Mouse (Mus musculus) urinary bladder, postnatal 0 days (tissue): ENCODE data around the gene Vmn1r163. TPM values are rescaled to one million over a fixed set of nuclear protein-coding genes. Genes with fewer than 3 reads are reported as not detected.

ENCODE experiments used
- polyA plus RNA-seq: library from polyadenylated mRNA; unstranded; fragments of >200 nt; fragmentation: Nextera tagmentation; extraction: Ambion mirVana; gene quantifications from 2 replicates; pipeline ENCODE4 v1.2.1, GENCODE M21; 2015

Gene Vmn1r163
- not detected in 2 replicates for polyA plus RNA-seq

GRCm38 (mm10) chr7:23055240-23055639 is at the start of gene Vmn1r163:
TSS of gene Vmn1r163 (plus strand) at chr7:23055540.

DNA sequence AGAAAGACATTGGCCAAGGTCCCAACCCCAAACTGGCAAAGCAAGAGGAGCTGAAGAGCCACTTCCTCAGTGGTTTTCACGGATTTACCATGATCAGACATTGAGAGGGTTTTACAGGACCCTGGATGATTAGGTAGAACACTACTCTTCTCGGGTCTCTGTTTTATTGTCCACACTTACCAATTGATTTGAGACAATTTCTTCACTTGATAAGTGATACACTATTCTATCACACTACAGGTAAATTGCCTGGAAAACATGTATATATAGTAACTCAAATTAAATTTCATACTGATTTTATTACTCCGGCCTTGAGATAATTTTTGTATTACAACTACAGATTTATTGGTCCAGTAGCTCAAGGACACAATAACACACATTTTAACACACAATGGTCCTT is 35.5 kb upstream of the Vmn1r163 start, which contains the start of gene Gm4216:
Gm4216 (minus strand) TSS at position 101 of the 400 bp plus-strand sequence.

DNA sequence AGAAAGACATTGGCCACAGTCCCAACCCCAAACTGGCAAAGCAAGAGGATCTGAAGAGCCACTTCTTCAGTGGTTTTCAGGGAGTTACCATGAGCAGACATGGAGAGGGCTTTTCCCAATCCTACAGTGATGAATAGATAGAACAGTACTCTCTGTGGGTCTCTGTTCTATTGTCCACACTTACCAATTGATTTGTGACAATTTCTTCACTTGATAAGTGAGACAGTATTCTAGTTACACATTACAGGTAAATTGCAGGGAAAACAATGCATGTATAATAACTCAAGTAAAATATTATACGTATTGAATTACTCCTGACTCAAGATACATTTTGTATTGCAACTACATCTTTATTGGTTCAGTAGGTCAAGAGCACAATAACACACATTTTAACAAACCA is 12.0 kb downstream of the Vmn1r163 start, which contains the start of gene Gm8720:
Gm8720 (minus strand) TSS at position 101 of the 400 bp plus-strand sequence.

Other genes starting within 250 kb of the Vmn1r163 start
- not detected in 2 replicates for gene Vmn1r159, start 211.9 kb upstream of the Vmn1r163 start, polyA plus RNA-seq
- not detected in 2 replicates for gene Vmn1r160, start 184.3 kb upstream of the Vmn1r163 start, polyA plus RNA-seq
- not detected in 2 replicates for gene Gm4214, start 70.9 kb upstream of the Vmn1r163 start, polyA plus RNA-seq
- not detected in 2 replicates for gene Gm4216, start 35.6 kb upstream of the Vmn1r163 start, polyA plus RNA-seq
- gene Gm8720, start 11.9 kb downstream of the Vmn1r163 start, polyA plus RNA-seq, result not detected in 2 replicates
- gene Gm10662, start 88.9 kb downstream of the Vmn1r163 start, polyA plus RNA-seq, result not detected in 2 replicates
- gene Vmn1r165, start 161.8 kb downstream of the Vmn1r163 start, polyA plus RNA-seq, result not detected in 2 replicates
- not detected in 2 replicates for gene Vmn1r166, start 196.1 kb downstream of the Vmn1r163 start, polyA plus RNA-seq
- gene Gm6902, start 223.4 kb downstream of the Vmn1r163 start, polyA plus RNA-seq, result not detected in 2 replicates
- gene Nlrp4e, start 245.7 kb downstream of the Vmn1r163 start, polyA plus RNA-seq, result not detected in 2 replicates